Mouse (Mus musculus): ENCODE measurements around the gene Muc4.

DNA sequence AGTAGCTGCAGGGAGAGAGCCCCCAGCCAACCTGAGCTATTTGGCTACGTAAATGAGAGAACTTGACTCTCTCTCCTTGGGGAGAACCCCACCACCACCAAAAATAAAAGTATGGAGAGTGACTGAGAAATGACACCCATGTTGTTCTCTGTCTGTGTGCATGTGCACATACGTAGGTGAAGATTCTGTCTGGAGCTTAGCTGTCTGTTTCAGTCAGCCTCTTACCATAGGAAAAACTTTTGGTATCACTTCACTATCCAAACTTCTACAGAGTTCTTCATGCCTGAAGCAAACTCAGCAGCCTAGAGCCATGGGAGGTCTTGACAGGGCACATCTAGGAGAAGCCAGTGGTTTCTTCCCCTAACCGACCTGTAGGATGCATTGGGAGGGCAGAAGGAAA, 2.5 kb upstream of the Muc4 start:
- TF ChIP-seq MAZ (IDR thresholded peaks at IDR 0.05; ENCODE audit: low read depth, low read length): no peak
- no peak for TF ChIP-seq EP300 (IDR thresholded peaks at IDR 0.05; ENCODE audit: low read depth in 1 of 2, low read length in 2 of 2)
- no peak for TF ChIP-seq POLR2A (IDR thresholded peaks at IDR 0.05; ENCODE audit: control insufficient read depth in 1 of 2, insufficient read depth in 1 of 2, low read depth in 1 of 2, low read length in 2 of 2, poor library complexity in 1 of 2)
- TF ChIP-seq POLR2AphosphoS5 (IDR thresholded peaks at IDR 0.05; ENCODE audit: borderline replicate concordance, low read depth, low read length): no peak
- TF ChIP-seq ZNF384 (IDR thresholded peaks at IDR 0.05; ENCODE audit: low read depth, low read length): no peak

Data from MEL (cell line).